Mouse (Mus musculus) small intestine, adult 2 months (tissue): ENCODE results near the gene Dok7. TPM values are rescaled to one million over a fixed set of nuclear protein-coding genes. Genes with fewer than 3 reads are reported as not detected.

Source experiments
- H3K27ac ChIP-seq: fragments of 200-500 bp; 2 replicates; pipeline ENCODE4 v1.5.1; 2012; ENCODE audit warnings: low read depth, low read length, control low read depth, inconsistent platforms; ENCODE audit not compliant: insufficient read depth
- H3K27me3 ChIP-seq: fragments of 200-500 bp; 2 replicates; pipeline ENCODE4 v1.6.1; 2012; ENCODE audit warnings: mild to moderate bottlenecking, moderate library complexity, low read length, inconsistent platforms; ENCODE audit not compliant: control insufficient read depth, insufficient read depth
- H3K36me3 ChIP-seq: fragments of 200-500 bp; 2 replicates; pipeline ENCODE4 v1.6.1; 2012; ENCODE audit warnings: mild to moderate bottlenecking, low read length, control low read depth, inconsistent platforms; ENCODE audit not compliant: control insufficient read depth, insufficient read depth
- H3K4me1 ChIP-seq: fragments of 200-500 bp; 2 replicates; pipeline ENCODE4 v1.6.1; 2012; ENCODE audit warnings: low read length, inconsistent platforms, mixed read lengths; ENCODE audit not compliant: control insufficient read depth, insufficient read depth, insufficient read length
- H3K4me3 ChIP-seq: fragments of 200-500 bp; 2 replicates; pipeline ENCODE4 v1.5.1; 2012; ENCODE audit warnings: low read depth, mild to moderate bottlenecking, control low read depth, inconsistent platforms, low read length, moderate library complexity
- CTCF ChIP-seq: fragments of 200-500 bp; IDR thresholded peaks from 2 replicates; pipeline ENCODE4 v1.5.1; 2012; ENCODE audit warnings: low read depth, mild to moderate bottlenecking, control low read depth, inconsistent platforms, low read length, moderate library complexity, mixed read lengths; ENCODE audit not compliant: insufficient replicate concordance, insufficient read length; ENCODE audit errors: extremely low read depth
- POLR2A ChIP-seq: fragments of 200-500 bp; IDR thresholded peaks from 2 replicates; pipeline ENCODE4 v1.6.1; 2012; ENCODE audit warnings: low read depth, mild to moderate bottlenecking, control low read depth, inconsistent platforms, low read length, moderate library complexity
- WGBS: fragments of 180-500 bp; shearing (Covaris S2); methylation state at CpG from one replicate; pipeline ENCODE4 v1.1.7; 2018; 5-methylcytosine and 5-hydroxymethylcytosine counted together
- polyA plus RNA-seq: library from polyadenylated mRNA; depleted of rRNA; stranded (reverse); fragments of >200 nt; gene quantifications from 2 replicates; pipeline ENCODE4 v1.2.3, GENCODE M21; 2012

Gene Dok7
- polyA plus RNA-seq, 1 experiment, result 1.1 TPM

DNA sequence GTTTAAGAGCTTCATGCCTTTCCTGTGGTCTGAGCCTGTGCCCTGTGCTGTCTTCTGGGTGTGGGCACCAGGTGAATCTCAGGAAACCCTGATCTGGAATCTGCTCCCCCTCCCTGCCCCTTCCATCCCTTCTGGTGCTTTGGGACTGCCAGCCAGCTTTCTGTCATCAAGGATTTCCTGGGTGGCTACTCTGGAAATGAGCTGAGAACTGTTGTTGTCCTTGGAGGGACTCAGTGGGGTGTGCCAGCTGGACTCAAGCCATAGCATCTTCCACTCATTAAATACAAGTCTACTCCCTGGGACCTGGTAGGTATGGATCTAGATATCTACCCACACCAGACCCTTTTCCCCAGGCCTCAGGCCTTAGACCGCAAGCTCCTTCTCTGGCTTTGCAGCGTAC is 61.9 kb downstream of the Dok7 start:
- H3K27ac ChIP-seq, result no peak overlapping the region
- no peak overlapping the region for H3K4me3 ChIP-seq
- H3K27me3 ChIP-seq, result no peaks in the 10 kb centered on the region
- H3K36me3 ChIP-seq, result no peaks in the 10 kb centered on the region
- TF ChIP-seq POLR2A (no peak), CTCF (no peak)
- 99% methylated on average over 2 of the region's 2 CpGs for WGBS
- no peaks in the 10 kb centered on the region for H3K4me1 ChIP-seq

DNA sequence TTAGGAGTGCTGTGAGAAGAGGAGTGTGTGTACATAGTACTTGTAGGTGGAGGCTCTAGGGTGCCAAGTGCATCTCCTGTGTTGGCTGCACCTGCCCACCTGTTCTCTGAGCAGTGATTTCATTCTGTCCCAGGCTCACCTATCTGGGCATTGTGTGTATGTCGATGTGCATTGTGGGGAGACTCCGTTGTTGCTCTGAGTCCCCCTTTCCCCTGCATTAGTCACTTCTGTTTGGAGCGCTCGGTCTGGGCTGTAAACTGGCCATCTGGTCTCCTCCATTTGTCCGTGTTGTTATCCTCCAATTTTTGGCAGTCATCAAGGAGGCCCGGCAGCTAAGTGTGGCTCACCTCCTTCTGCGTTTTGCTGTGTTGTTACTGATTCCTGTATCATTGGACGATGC is 63.5 kb downstream of the Dok7 start:
- Histone ChIP-seq H3K4me3 (no peak overlapping the region), H3K4me1 (no peaks in the 10 kb centered on the region), H3K27ac (no peak overlapping the region), H3K36me3 (no peaks in the 10 kb centered on the region), H3K27me3 (no peaks in the 10 kb centered on the region)
- TF ChIP-seq POLR2A, result no peak
- TF ChIP-seq CTCF, result no peak
- 81% methylated on average over 8 of the region's 8 CpGs for WGBS

DNA sequence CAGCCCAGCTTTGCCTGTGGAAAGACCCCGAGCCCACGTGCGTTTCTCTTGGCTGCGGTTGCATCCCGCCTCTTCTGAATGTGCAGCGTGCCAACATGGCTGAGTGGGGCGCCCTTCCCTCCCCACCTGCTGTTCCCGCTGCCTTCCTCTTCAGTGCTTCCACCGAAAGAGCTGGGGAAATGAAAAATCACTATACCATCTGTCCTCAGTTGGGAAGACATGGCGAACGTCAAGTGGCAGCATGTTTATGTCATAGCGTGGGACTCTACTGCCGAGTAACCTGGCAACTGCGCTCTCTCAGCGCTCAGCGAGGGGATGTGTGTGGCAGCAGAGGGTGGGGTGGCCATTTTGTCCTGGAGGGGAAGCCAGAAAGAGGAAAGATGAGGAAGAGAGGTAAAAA is 72.6 kb downstream of the Dok7 start:
- TF ChIP-seq CTCF, result no peak
- no peak for TF ChIP-seq POLR2A
- Histone ChIP-seq H3K27me3 (no peaks in the 10 kb centered on the region), H3K4me3 (no peak overlapping the region), H3K27ac (no peak overlapping the region), H3K4me1 (no peaks in the 10 kb centered on the region), H3K36me3 (no peaks in the 10 kb centered on the region)
- 84% methylated on average over 16 of the region's 16 CpGs for WGBS

DNA sequence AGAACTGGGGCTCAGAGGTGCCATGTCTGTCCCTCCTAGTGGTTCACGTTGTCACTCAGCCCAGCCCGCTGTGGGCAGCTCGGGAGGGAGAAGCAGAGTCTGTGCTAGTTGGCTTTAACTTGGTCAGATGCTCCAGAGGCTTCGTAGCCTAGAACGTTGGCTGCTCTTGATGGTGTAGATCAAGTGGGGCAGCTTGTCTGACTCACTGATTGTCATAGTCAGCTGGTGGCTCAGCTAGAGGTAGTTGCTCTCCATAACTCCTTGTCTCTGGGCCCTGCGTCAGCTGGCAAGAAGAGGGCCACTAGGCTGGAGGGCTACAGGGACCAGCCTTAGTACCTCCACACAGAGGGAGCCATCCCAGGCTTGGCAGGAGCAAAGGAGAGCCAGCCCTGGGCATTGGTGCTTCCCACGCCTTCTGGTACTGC is 73.2 kb downstream of the Dok7 start:
- H3K36me3 ChIP-seq, result no peaks in the 10 kb centered on the region
- no peak for TF ChIP-seq POLR2A
- no peak for TF ChIP-seq CTCF
- no peaks in the 10 kb centered on the region for H3K27me3 ChIP-seq
- no peaks in the 10 kb centered on the region for H3K4me1 ChIP-seq
- no peak overlapping the region for H3K27ac ChIP-seq
- no peak overlapping the region for H3K4me3 ChIP-seq
- 91% methylated on average over 7 of the region's 7 CpGs for WGBS

DNA sequence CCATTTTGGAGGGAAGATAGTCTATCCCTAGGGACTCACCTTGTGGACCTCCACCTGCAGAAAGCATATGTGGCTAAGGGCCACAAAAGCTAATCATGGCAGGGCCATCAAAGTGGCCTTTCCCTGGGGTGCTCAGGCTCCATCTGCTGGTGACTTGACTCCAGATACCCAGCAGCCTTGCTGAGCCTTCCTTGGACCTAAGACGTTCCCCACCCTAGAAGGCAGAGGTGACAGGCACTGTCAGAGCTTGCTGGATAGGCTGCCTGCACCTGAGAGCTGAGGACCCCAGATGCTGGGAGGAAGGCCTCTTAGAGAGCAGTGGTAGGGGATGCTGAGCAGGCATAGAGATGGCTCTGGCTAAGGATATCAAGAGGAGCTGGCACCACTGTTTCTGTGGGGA is 74.7 kb downstream of the Dok7 start:
- Histone ChIP-seq H3K27me3 (no peaks in the 10 kb centered on the region), H3K4me1 (peaks cover 2% of the 10 kb centered on the region; the same call in 1 of the 2 replicates), H3K36me3 (no peaks in the 10 kb centered on the region), H3K27ac (no peak overlapping the region), H3K4me3 (no peak overlapping the region)
- TF ChIP-seq CTCF (peak; percentile 15; the same call in 1 of the 2 replicates), POLR2A (no peak)
- 18% methylated on average over 1 of the region's 1 CpGs for WGBS

DNA sequence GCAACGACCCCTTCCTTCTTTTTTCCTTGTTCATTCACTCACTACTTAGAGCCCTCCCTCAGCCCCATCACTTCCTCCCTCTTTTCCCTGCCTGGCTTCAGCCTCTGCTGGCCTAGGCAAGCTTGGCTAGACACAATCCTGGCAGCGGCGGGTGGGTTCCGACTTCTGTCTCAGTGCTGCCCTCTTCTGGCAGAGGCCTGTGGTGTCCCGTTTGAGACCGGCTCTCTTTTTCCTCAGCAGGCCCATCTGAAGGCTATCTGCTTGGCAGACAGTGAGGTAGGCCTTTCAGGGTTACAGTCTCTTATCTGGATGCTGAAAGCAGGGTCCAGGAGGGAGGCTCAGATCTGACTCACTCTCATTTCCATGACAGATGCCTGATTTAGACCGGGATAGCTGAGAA is 75.2 kb downstream of the Dok7 start:
- 9% methylated on average over 7 of the region's 7 CpGs for WGBS
- no peak overlapping the region for H3K4me3 ChIP-seq
- H3K27ac ChIP-seq, result no peak overlapping the region
- TF ChIP-seq CTCF (peak; percentile 76; the same call in 1 of the 2 replicates), POLR2A (no peak)
- peaks cover 2% of the 10 kb centered on the region; the same call in 1 of the 2 replicates for H3K4me1 ChIP-seq
- H3K27me3 ChIP-seq, result no peaks in the 10 kb centered on the region
- no peaks in the 10 kb centered on the region for H3K36me3 ChIP-seq

DNA sequence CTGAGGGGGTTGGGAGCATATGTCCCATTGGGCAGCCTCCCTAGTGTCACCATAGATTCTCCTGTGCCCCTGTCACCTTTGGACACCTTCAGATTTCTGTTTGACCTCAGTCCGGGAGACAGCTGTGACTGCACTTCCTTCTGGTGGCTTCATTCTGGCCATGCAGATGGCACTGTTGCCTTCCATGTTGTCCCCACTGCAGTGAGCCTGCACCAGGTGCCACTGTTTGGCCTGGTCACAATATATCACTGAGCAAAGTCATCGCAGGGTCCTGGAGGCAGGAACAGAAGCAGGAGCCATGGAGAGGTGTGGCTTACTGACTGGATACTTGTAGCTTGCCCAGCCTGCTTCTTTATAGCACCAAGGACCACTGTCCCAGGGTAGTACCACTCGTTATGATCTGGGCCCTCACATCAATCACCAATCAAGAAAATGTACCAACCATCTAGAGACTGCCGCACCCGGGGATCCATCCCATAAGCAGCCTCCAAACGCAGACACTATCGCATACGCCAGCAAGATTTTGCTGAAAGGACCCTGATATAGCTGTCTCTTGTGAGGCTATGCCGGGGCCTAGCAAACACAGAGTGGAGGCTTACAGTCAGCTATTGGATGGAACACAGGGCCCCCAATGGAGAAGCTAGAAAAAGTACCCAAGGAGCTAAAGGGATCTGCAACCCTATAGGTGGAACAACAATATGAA is 75.9 kb downstream of the Dok7 start:
- no peaks in the 10 kb centered on the region for H3K36me3 ChIP-seq
- no peaks in the 10 kb centered on the region for H3K27me3 ChIP-seq
- 90% methylated on average over 9 of the region's 9 CpGs for WGBS
- no peak overlapping the region for H3K27ac ChIP-seq
- TF ChIP-seq CTCF, result no peak
- no peak for TF ChIP-seq POLR2A
- H3K4me3 ChIP-seq, result no peak overlapping the region
- peaks cover 2% of the 10 kb centered on the region; the same call in 1 of the 2 replicates for H3K4me1 ChIP-seq
